Mouse (Mus musculus) heart, adult 2 months (tissue): ENCODE data around the gene Elmo1.

ENCODE experiments used
- CTCF ChIP-seq: fragments of 200-600 bp; IDR thresholded peaks from 2 replicates; pipeline ENCODE4 v1.8.1; 2022; ENCODE audit warnings: antibody characterized with exemption, mild to moderate bottlenecking, moderate library complexity
- EP300 ChIP-seq: fragments of 200-500 bp; IDR thresholded peaks from 2 replicates; pipeline ENCODE4 v1.6.1; 2011; ENCODE audit warnings: low read depth, low read length, control low read depth; ENCODE audit not compliant: insufficient read depth

DNA sequence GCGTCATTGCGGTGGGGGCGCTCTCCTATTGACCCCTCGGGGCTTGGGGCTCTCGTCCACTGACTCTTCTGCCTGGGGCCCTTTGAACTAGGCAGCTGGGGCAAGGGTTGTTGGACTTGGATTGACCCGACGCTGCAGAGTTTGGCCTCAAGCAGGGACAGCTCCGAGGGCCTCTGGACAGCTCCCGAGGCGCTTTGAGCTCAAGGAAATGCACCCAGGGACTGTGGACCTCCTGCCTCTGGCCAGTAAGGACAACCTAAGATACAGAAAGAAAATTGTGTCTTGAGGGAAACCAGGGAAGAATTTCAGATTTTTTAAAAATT, 1.2 kb downstream of the Elmo1 start:
- TF ChIP-seq CTCF (no peak), EP300 (no peak)
